8 mouse cellular contexts compared by ENCODE assay signal in the genomic region with DNA sequence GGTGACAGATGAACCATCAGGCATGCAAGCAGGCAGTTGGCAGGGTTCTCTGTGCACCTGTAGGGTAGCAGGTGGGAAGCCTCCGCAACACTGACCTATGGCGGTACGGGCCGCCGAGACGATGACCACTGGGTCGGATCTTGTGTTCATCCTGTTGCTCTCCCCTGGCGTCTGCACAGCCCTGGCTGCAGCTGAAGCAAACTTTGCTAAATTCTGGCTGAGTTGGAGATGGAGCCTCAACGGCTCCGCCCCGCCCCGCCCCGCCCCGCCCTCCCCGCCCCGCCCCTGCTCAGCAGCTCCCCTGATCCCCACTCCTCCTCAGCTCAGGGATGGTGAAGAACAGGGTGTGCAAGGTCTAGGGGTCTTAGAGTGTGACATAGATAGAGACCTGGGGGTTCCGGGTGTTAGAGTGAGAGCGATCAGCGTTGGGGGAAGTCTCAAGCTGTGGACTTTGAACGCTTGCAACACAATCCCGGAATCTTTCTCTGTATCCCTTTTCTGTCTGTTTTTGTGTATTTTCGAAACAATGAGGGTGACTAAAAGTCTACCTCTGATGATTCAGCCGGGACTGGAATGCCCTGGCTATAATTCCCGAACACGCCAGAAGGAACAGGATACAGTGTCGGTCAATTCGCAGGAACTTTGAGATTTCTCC. TPM values are rescaled to one million over a fixed set of nuclear protein-coding genes. Genes with fewer than 3 reads are reported as not detected.
DNase-seq lines count a peak whose midpoint lies in the region; ATAC-seq lines count a peak whose summit lies in the region.

A gene (minus strand): TSS at position 450 of the 655 bp plus-strand sequence.

- H3K36me3 ChIP-seq in embryonic facial prominence, embryonic 14.5 days (ENCODE audit: control insufficient read depth, insufficient read depth, low read length) = peaks cover 27% of the 10 kb centered on the region
- H3K36me3 ChIP-seq in intestine, embryonic 16.5 days (ENCODE audit: control insufficient read depth, insufficient read depth, low read length) = no peaks in the 10 kb centered on the region; the same call in 1 of the 2 replicates

- H3K4me1 ChIP-seq in embryonic facial prominence, embryonic 14.5 days (ENCODE audit: control insufficient read depth, insufficient read depth, low read length) = no peaks in the 10 kb centered on the region
- H3K4me1 ChIP-seq in intestine, embryonic 16.5 days (ENCODE audit: control insufficient read depth, insufficient read depth, low read length) = peaks cover 3% of the 10 kb centered on the region; the same call in 1 of the 2 replicates

- peak within 1 kb of the TSS; percentile 57 for H3K9ac ChIP-seq in embryonic facial prominence, embryonic 14.5 days (ENCODE audit: low read depth, low read length)
- peak within 1 kb of the TSS; percentile 51 for H3K9ac ChIP-seq in intestine, embryonic 16.5 days (ENCODE audit: low read depth, low read length)

- no peak within 1 kb of the TSS for H3K27ac ChIP-seq in embryonic facial prominence, embryonic 14.5 days (replicated peaks; ENCODE audit: low read depth, low read length)
- H3K27ac ChIP-seq in intestine, embryonic 16.5 days (ENCODE audit: low read length) = no peak within 1 kb of the TSS

- peak within 1 kb of the TSS; percentile 58 for H3K4me2 ChIP-seq in embryonic facial prominence, embryonic 14.5 days (ENCODE audit: low read depth, low read length)
- H3K4me2 ChIP-seq in intestine, embryonic 16.5 days (ENCODE audit: low read depth, low read length) = peak within 1 kb of the TSS; percentile 81

- DNase-seq in adrenal gland, adult (ENCODE audit: inconsistent age in 2 of 2, low spot score in 1 of 2) = peak; percentile 21 to 65
- DNase-seq in adrenal gland, postnatal 25 days = no peak
- DNase-seq in NIH3T3 (ENCODE audit: low read depth) = peak; percentile 74
- peak; percentile 14 for DNase-seq in embryonic facial prominence, embryonic 14.5 days (ENCODE audit: low spot score)
- DNase-seq in lung, postnatal 10 days = peak; percentile 14
- no peak for DNase-seq in thymus, postnatal 14 days
- no peak for DNase-seq in spleen, adult 12 weeks (ENCODE audit: low spot score)

- 14% methylated on average over 27 of the region's 27 CpGs for WGBS in embryonic facial prominence, embryonic 14.5 days
- 13% methylated on average over 27 of the region's 27 CpGs for WGBS in intestine, embryonic 16.5 days

- no peaks in the 10 kb centered on the region for H3K27me3 ChIP-seq in embryonic facial prominence, embryonic 14.5 days (replicated peaks; ENCODE audit: control insufficient read depth, insufficient read depth, low read length)
- no peaks in the 10 kb centered on the region for H3K27me3 ChIP-seq in intestine, embryonic 16.5 days (replicated peaks; ENCODE audit: control insufficient read depth, insufficient read depth, low read length)

- peak within 1 kb of the TSS; percentile 32 for H3K4me3 ChIP-seq in embryonic facial prominence, embryonic 14.5 days (ENCODE audit: low read depth, low read length)
- H3K4me3 ChIP-seq in intestine, embryonic 16.5 days (ENCODE audit: low read length) = peak within 1 kb of the TSS; percentile 51

- ATAC-seq in embryonic facial prominence, embryonic 14.5 days (ENCODE audit: low read depth) = peak; percentile 79
- ATAC-seq in intestine, embryonic 16.5 days = peak; percentile 77

- no peaks in the 10 kb centered on the region for H3K9me3 ChIP-seq in embryonic facial prominence, embryonic 14.5 days (ENCODE audit: control insufficient read depth, low read length)
- no peaks in the 10 kb centered on the region for H3K9me3 ChIP-seq in intestine, embryonic 16.5 days (ENCODE audit: control insufficient read depth, low read length)

RNA-seq across cellular contexts. Expression of the gene that starts here (rescaled TPM):
- 2.0 and 3.1 TPM in 2 replicates for total RNA-seq in adrenal gland, postnatal 25 days (2021)
- 0.80 and 0.88 TPM in 2 replicates for polyA plus RNA-seq in embryonic facial prominence, embryonic 14.5 days (2014; fragmentation: Nextera tagmentation; extraction: Ambion mirVana)
- 0.91 and 0.99 TPM in 2 replicates for polyA plus RNA-seq in intestine, embryonic 16.5 days (2015; fragmentation: Nextera tagmentation; extraction: Ambion mirVana)

Comparison
In these comparisons a context has a peak if more than half of its experiments do, and no peak if none do; other contexts are left out.
1. DNase-seq: peak in adrenal gland, adult (2 of 2), NIH3T3 (single experiment) and lung, postnatal 10 days (single experiment); none in adrenal gland, postnatal 25 days (single experiment), thymus, postnatal 14 days (single experiment) and spleen, adult 12 weeks (single experiment).
2. Peak in DNase-seq, ATAC-seq, H3K4me3 ChIP-seq, H3K9ac ChIP-seq and H3K4me2 ChIP-seq in embryonic facial prominence, embryonic 14.5 days; RNA of the gene not detected or under 1 TPM.
3. Peak in ATAC-seq, H3K4me3 ChIP-seq, H3K9ac ChIP-seq and H3K4me2 ChIP-seq in intestine, embryonic 16.5 days; RNA of the gene not detected or under 1 TPM.